Mouse (Mus musculus) heart, embryonic 12.5 days (tissue): ENCODE results near the gene C1qtnf3. TPM values are rescaled to one million over a fixed set of nuclear protein-coding genes. Genes with fewer than 3 reads are reported as not detected.

ENCODE experiments used
- polyA plus RNA-seq: library from polyadenylated mRNA; unstranded; fragments of >200 nt; fragmentation: Nextera tagmentation; extraction: Ambion mirVana; gene quantifications from 2 replicates; pipeline ENCODE4 v1.2.1, GENCODE M21; 2016

The C1qtnf3 gene
- polyA plus RNA-seq, 1 experiment from 2014 or later: 0.14 TPM

Other genes with a start within 250 kb of the C1qtnf3 start
- gene Rai14, start 237.7 kb upstream of the C1qtnf3 start, polyA plus RNA-seq: 25.6 and 27.5 TPM in 2 replicates
- gene Amacr, start 29.4 kb downstream of the C1qtnf3 start, polyA plus RNA-seq: 13.2 and 13.8 TPM in 2 replicates
- gene Slc45a2, start 48.4 kb downstream of the C1qtnf3 start, polyA plus RNA-seq: 0.08 TPM in 1 of 2 replicates, not detected in the other
- 0.06 TPM in 2 replicates for gene Rxfp3, start 85.7 kb downstream of the C1qtnf3 start, polyA plus RNA-seq
- 1.1 and 1.4 TPM in 2 replicates for gene Adamts12, start 112.5 kb downstream of the C1qtnf3 start, polyA plus RNA-seq